Mouse (Mus musculus) thymus, postnatal 36 days (tissue): ENCODE results near the gene Rhbdl1.

Experiments used
- DNase-seq, 2 experiments: peaks; one replicate each; pipeline ENCODE4 v3.0.0; 2022; ENCODE audit warnings: mixed read lengths in 2 of 2

Rhbdl1 gene

GRCm38 (mm10) chr17:25837076-25837410 is at the start of gene Rhbdl1:
Gene Rhbdl1 (minus strand): TSS chr17:25837295.
- DNase-seq: no peak

GRCm38 (mm10) chr17:25886806-25887205 is 49.7 kb upstream of the Rhbdl1 start:
- DNase-seq: no peak

- DNase-seq: peak in 1 of 2 experiments; percentile 24
Measured at GRCm38 (mm10) chr17:25885636-25886035, 48.5 kb upstream of the Rhbdl1 start.

- no peak for DNase-seq
Measured at GRCm38 (mm10) chr17:25883824-25884223, 46.7 kb upstream of the Rhbdl1 start.

GRCm38 (mm10) chr17:25883268-25883667 is 46.2 kb upstream of the Rhbdl1 start:
- DNase-seq: no peak

GRCm38 (mm10) chr17:25882306-25882705 is 45.2 kb upstream of the Rhbdl1 start:
- DNase-seq: no peak

GRCm38 (mm10) chr17:25881691-25882090 is 44.6 kb upstream of the Rhbdl1 start:
- DNase-seq: no peak

GRCm38 (mm10) chr17:25880913-25881641 is 44.0 kb upstream of the Rhbdl1 start:
- no peak for DNase-seq

- DNase-seq: no peak
Measured at GRCm38 (mm10) chr17:25880196-25880910, 43.3 kb upstream of the Rhbdl1 start, which contains the start of gene Wfikkn1. Gene Wfikkn1 (minus strand): TSS chr17:25880858.

GRCm38 (mm10) chr17:25879750-25880149 is 42.7 kb upstream of the Rhbdl1 start:
- DNase-seq: no peak

- peak in 1 of 2 experiments; percentile 25 for DNase-seq
Measured at GRCm38 (mm10) chr17:25879261-25879660, 42.2 kb upstream of the Rhbdl1 start.

GRCm38 (mm10) chr17:25878611-25879180 is 41.6 kb upstream of the Rhbdl1 start:
- no peak for DNase-seq

- DNase-seq: no peak
Measured at GRCm38 (mm10) chr17:25877741-25878610, 40.9 kb upstream of the Rhbdl1 start.

- DNase-seq: no peak
Measured at GRCm38 (mm10) chr17:25877025-25877424, 39.9 kb upstream of the Rhbdl1 start.

GRCm38 (mm10) chr17:25876347-25876915 is 39.3 kb upstream of the Rhbdl1 start:
- DNase-seq: no peak

GRCm38 (mm10) chr17:25875171-25876136 is 38.4 kb upstream of the Rhbdl1 start:
- DNase-seq: peak; percentile 81 to 86

GRCm38 (mm10) chr17:25874721-25875170 is 37.7 kb upstream of the Rhbdl1 start, which contains the start of gene Mettl26:
Gene Mettl26 (plus strand): TSS chr17:25875074.
- DNase-seq: peak; percentile 89 to 94

- DNase-seq: no peak
Measured at GRCm38 (mm10) chr17:25874148-25874720, 37.1 kb upstream of the Rhbdl1 start.

GRCm38 (mm10) chr17:25873405-25874147 is 36.5 kb upstream of the Rhbdl1 start:
- no peak for DNase-seq

- no peak for DNase-seq
Measured at GRCm38 (mm10) chr17:25872676-25873075, 35.6 kb upstream of the Rhbdl1 start.
